Mouse (Mus musculus) heart, embryonic 15.5 days (tissue): ENCODE results near the gene Chrm4. TPM values are rescaled to one million over a fixed set of nuclear protein-coding genes. Genes with fewer than 3 reads are reported as not detected.
A peak's percentile ranks its signal among the peaks of the same experiment; 100 is the strongest.

Experiments used
- ATAC-seq: fragments of 200-750 bp; cut with Nextera tagmentation; replicated peaks from 2 replicates; pipeline ENCODE4 v1.8.0; 2017; ENCODE audit warnings: low read depth, moderate TSS enrichment; ENCODE audit not compliant: insufficient number of reproducible peaks, insufficient read depth, low FRiP score
- H3K27ac ChIP-seq: fragments of 300-500 bp; sonication (generic); 2 replicates; pipeline ENCODE4 v1.5.1; 2015; ENCODE audit warnings: mild to moderate bottlenecking, inconsistent platforms
- H3K27me3 ChIP-seq: fragments of 300-500 bp; sonication (generic); 2 replicates; pipeline ENCODE4 v1.6.1; 2015; ENCODE audit warnings: inconsistent platforms
- H3K36me3 ChIP-seq: fragments of 300-500 bp; sonication (generic); 2 replicates; pipeline ENCODE4 v1.6.1; 2015; ENCODE audit warnings: mild to moderate bottlenecking, inconsistent platforms
- H3K4me1 ChIP-seq: fragments of 300-500 bp; sonication (generic); replicated peaks from 2 replicates; pipeline ENCODE4 v1.6.1; 2015; ENCODE audit warnings: inconsistent platforms
- H3K4me2 ChIP-seq: fragments of 300-500 bp; sonication (generic); 2 replicates; pipeline ENCODE4 v1.6.1; 2015; ENCODE audit warnings: inconsistent platforms, mild to moderate bottlenecking, moderate library complexity
- H3K4me3 ChIP-seq: fragments of 300-500 bp; sonication (generic); 2 replicates; pipeline ENCODE4 v1.5.1; 2015; ENCODE audit warnings: mild to moderate bottlenecking, inconsistent platforms
- H3K9ac ChIP-seq: fragments of 300-500 bp; sonication (generic); 2 replicates; pipeline ENCODE4 v1.6.1; 2015; ENCODE audit warnings: mild to moderate bottlenecking, inconsistent platforms
- H3K9me3 ChIP-seq: fragments of 300-500 bp; sonication (generic); replicated peaks from 2 replicates; pipeline ENCODE4 v1.6.1; 2016; ENCODE audit warnings: inconsistent platforms
- WGBS: fragments of 180-500 bp; shearing (Covaris S2); methylation state at CpG from one replicate; pipeline ENCODE4 v1.1.7; 2015; ENCODE audit warnings: mixed read lengths; 5-methylcytosine and 5-hydroxymethylcytosine counted together
- polyA plus RNA-seq: library from polyadenylated mRNA; unstranded; fragments of >200 nt; fragmentation: Nextera tagmentation; extraction: Ambion mirVana; gene quantifications from 2 replicates; pipeline ENCODE4 v1.2.1, GENCODE M21; 2015

Chrm4 gene
- polyA plus RNA-seq, 1 experiment from 2014 or later = not detected

DNA sequence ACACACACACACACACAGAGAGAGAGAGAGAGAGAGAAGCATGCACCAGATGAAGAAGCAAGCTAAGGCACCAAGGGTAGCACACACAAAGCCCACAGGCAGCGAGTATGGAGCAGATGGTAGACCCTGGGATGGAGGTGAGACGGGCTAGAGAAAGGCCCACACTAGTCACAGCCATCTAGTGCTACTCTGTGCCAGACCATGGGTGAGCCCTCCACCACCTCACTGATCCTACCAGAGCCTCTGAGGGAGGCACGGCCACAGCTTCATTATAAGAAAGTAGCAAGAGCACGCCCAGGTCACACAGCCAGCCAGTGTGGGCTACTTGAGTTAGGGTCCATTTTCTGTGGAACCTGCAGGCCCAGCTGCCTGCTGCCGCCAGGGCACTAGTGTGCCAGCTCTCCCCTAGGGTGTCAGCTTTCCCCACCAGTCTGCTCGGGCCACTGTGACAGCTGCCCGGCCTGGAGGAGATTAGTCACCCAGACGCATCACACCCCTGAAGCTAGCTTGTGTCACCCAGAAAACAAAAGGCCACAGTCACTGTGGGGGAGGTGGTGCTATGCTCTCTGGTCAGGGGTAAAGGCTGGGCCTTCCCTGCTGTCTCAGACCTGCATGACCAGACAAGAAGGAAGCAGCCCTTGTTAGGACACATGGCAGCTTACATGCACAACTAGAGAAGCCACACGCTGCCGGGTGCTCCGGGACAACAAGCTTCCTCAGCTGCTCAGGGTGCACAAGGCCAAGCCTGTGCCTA, 20.5 kb downstream of the Chrm4 start:
- no peaks in the 10 kb centered on the region for H3K27me3 ChIP-seq
- H3K27ac ChIP-seq = peak overlapping the region; percentile 98
- H3K4me1 ChIP-seq = peaks cover 77% of the 10 kb centered on the region
- WGBS = 39% methylated on average over 11 of the region's 11 CpGs
- H3K4me2 ChIP-seq = peak overlapping the region; percentile 48
- no peaks in the 10 kb centered on the region for H3K9me3 ChIP-seq
- ATAC-seq = no peak
- peak overlapping the region; percentile 8 for H3K4me3 ChIP-seq
- H3K9ac ChIP-seq = peak overlapping the region; percentile 18; the same call in 1 of the 2 replicates
- H3K36me3 ChIP-seq = peaks cover 5% of the 10 kb centered on the region; the same call in 1 of the 2 replicates

DNA sequence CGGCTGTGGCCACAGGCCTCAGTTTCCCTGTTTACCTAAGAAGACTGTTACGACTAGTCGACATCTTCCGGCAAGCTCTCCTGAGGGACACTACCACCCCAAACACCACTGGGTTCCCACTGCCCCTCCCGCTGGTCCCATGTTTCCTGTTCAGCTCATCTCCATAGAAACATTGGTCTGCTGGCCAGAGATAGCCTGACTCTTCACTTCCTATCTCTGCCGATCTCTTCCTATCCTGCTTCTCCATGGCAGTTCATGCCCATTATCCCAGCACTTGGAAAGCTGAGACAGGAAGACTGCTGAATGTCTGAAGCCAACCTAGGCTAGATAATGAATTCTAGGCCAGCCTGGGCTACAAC, 21.1 kb downstream of the Chrm4 start:
- WGBS = 51% methylated on average over 6 of the region's 6 CpGs
- Histone ChIP-seq H3K9ac (0 out of 2 replicates have a peak overlapping the region, but pooled peaks have one; percentile 18), H3K9me3 (no peaks in the 10 kb centered on the region), H3K4me2 (peak overlapping the region; percentile 48), H3K27me3 (no peaks in the 10 kb centered on the region), H3K27ac (peak overlapping the region; percentile 98), H3K4me1 (peaks cover 78% of the 10 kb centered on the region), H3K4me3 (peak overlapping the region; percentile 8), H3K36me3 (0 out of 2 replicates have a peak, but pooled peaks cover 5% of the 10 kb centered on the region)
- no peak for ATAC-seq

DNA sequence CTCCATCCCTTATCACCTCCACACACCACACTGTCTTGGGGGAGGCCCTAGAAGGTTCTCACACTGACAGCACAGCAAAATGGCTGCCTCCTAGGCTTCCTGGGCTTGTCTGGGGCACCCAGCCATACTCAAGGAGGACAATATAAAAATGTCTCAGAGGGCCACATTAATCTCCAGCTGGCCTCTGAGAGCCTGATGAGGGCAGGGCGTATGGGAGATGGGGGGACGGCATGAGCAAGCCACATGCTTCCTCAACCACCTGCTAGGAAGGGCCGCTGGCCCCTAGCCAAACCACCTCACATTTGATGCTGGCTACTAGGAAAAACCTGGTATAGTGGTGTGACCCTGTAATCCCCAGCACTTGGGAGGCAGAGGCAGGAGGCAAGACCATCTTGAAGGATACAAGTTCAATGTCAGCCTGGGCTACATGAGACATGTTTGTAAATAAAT, 21.8 kb downstream of the Chrm4 start:
- H3K9me3 ChIP-seq = no peaks in the 10 kb centered on the region
- no peaks in the 10 kb centered on the region for H3K27me3 ChIP-seq
- ATAC-seq = no peak
- H3K36me3 ChIP-seq = no peaks in the 10 kb centered on the region
- WGBS = 49% methylated on average over 3 of the region's 3 CpGs
- peak overlapping the region; percentile 59; the same call in 1 of the 2 replicates for H3K9ac ChIP-seq
- peak overlapping the region; percentile 63 for H3K4me2 ChIP-seq
- peak overlapping the region; percentile 98 for H3K27ac ChIP-seq
- peaks cover 85% of the 10 kb centered on the region for H3K4me1 ChIP-seq
- H3K4me3 ChIP-seq = peak overlapping the region; percentile 52

DNA sequence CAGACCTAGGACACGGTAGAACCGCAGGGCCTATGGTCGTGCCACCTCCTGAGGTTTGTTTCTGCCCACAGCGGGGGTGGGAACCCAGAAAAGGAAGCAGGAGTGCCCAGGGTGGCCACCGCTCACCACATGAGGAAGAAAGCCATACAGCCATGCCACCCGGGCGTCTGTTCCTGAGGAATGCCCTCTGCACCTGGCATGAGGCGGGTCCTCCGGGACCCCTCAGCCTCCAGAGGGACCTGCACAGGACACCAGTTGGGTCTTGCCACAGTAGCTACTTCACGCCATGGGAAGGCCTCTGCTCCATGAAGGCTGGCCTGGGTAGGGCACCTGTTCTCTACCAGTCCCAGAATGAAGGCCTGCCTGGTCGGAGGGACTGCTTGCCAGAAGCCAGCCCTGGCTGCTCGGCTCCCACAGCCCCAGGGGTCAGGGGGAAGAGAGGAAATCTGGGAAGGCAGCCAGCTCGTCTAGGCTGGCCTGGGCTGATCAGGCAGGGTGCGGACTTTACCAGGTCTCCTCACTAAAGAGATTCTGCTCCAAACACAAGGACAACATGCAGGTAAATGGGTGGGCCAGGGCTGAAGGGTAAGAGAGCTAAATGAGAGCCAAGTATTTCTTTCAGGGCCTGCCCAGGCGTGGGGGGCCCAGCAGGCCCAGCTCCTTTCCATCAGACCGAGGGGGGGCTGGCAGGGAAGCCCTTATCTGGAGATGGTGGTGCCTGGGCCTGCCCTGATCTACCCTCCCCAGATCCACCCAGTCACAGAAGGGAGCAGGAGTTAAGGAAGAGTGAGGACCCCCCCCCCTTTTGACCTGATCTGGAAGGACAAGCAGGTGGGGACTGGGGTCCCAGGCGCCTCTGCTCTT, 22.6 kb downstream of the Chrm4 start:
- peak overlapping the region; percentile 52 for H3K4me3 ChIP-seq
- no peaks in the 10 kb centered on the region for H3K9me3 ChIP-seq
- WGBS = 45% methylated on average over 17 of the region's 17 CpGs
- peak overlapping the region; percentile 59 for H3K9ac ChIP-seq
- peak; percentile 73 for ATAC-seq
- no peaks in the 10 kb centered on the region for H3K27me3 ChIP-seq
- peak overlapping the region; percentile 98 for H3K27ac ChIP-seq
- peaks cover 88% of the 10 kb centered on the region for H3K4me1 ChIP-seq
- no peaks in the 10 kb centered on the region for H3K36me3 ChIP-seq
- H3K4me2 ChIP-seq = peak overlapping the region; percentile 63

DNA sequence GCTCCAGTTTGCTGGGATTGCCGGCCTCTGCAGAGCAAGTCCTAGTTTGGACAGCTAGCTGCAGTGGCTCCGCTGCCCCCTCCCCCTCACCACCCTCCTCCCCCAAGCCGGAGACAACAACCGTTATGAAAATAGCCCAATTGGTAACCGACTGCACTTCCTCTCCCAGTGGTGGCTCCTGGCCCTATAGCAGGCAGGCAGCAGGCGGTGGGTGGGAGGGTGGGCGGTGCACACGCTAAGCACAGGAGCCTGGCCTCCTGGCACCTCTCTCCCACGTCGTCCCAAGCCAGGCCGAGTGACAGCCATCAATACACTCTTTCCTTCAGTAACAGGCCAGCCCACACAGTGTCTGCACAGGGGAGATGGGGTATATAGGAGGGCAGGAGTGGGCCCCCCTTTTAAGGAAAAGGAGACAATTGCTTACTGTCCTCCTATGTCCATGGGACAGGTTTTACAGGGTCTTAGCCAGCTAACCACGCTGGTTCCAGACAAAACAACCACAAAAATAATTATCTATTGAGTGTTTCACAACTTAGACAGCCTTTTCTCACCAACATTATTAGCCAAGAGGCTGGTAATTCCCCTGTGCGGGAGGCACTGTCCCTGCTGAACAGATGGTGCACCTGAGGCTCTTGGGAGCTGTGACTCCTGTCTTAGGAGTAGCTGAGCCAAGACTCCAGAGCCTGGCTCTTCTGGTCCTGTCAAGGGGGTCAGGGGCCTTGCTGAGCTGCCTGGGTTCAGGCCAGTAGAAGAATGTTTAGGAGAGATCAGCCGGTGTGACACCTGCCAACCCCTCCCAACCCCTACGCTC, 23.4 kb downstream of the Chrm4 start:
- peaks cover 88% of the 10 kb centered on the region for H3K4me1 ChIP-seq
- peak overlapping the region; percentile 52 for H3K4me3 ChIP-seq
- no peaks in the 10 kb centered on the region for H3K9me3 ChIP-seq
- H3K4me2 ChIP-seq = peak overlapping the region; percentile 63
- H3K36me3 ChIP-seq = no peaks in the 10 kb centered on the region
- H3K27me3 ChIP-seq = no peaks in the 10 kb centered on the region
- peak overlapping the region; percentile 59 for H3K9ac ChIP-seq
- ATAC-seq = peak; percentile 77
- H3K27ac ChIP-seq = peak overlapping the region; percentile 98
- WGBS = 11% methylated on average over 15 of the region's 15 CpGs

DNA sequence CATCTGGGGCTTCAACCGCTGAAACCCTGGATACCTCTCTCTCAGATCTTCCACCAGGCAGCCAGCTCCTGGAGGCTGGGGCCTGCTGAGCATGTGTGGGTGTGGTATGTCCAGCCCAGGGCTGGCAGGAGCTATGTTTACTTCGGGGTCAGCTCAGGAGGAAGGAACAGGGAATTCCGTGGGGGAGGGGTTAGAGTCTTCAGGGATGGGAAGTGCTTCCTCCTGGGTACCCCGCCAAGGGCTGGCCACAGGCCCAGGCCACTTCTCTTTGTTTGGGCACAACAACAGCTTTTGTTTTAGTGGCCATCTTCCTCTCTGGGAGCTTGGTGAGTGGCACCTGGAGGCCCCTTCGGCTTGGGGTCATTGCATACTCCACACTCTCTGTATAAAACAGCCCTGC, 26.8 kb downstream of the Chrm4 start:
- peaks cover 89% of the 10 kb centered on the region for H3K4me1 ChIP-seq
- no peak overlapping the region for H3K4me3 ChIP-seq
- peak overlapping the region; percentile 11; the same call in 1 of the 2 replicates for H3K4me2 ChIP-seq
- H3K36me3 ChIP-seq = no peaks in the 10 kb centered on the region
- no peak overlapping the region for H3K9ac ChIP-seq
- H3K27ac ChIP-seq = peak overlapping the region; percentile 89
- WGBS = 15% methylated on average over 5 of the region's 5 CpGs
- H3K27me3 ChIP-seq = no peaks in the 10 kb centered on the region
- ATAC-seq = peak; percentile 39
- no peaks in the 10 kb centered on the region for H3K9me3 ChIP-seq

DNA sequence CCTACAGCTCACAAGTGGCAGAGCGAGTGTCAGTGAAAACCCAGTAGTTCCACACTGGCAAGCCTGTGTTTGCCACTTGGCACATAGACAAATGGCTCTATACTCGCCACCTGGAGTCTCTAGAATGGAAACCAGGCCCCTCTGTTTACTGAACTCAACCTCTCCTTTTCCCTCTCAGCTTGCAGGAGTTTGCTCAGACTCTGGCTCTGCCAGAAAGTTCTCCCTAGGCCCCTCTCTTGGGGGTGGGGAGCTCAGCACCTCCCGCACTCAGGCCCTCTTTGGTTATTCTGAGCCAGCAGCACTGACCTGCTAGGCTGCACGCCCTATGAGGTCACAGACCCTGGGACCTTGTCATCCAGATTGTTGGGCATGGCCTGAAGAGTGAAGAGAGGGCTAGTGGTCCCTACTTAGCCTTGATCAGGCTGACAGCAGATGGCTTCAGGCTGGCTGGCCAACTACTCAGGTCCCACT, 28.1 kb downstream of the Chrm4 start:
- Histone ChIP-seq H3K4me3 (no peak overlapping the region), H3K36me3 (no peaks in the 10 kb centered on the region), H3K27me3 (no peaks in the 10 kb centered on the region), H3K4me1 (peaks cover 88% of the 10 kb centered on the region), H3K9me3 (no peaks in the 10 kb centered on the region), H3K27ac (peak overlapping the region; percentile 89), H3K9ac (0 out of 2 replicates have a peak overlapping the region, but pooled peaks have one; percentile 26), H3K4me2 (no peak overlapping the region)
- 68% methylated on average over 4 of the region's 4 CpGs for WGBS
- ATAC-seq = no peak

DNA sequence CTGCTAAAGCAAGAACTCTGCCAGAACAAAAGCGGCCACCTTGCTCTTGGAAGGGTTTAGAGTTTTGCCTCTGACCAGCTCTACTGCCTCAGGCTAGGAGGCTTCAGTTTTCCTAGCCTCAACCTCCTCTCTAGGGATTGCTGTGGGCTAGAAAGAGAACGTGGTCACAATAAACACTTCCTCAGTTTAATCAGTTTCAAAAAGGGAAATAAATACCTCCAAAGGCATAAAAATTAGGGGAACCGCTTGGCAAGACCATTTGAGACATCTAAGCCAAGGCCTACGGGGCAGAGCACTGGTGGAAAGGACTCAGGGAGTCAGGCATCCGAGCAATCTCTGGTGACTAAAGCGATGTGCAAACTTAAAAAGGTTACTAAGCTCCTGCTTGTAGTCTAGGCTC, 28.8 kb downstream of the Chrm4 start:
- no peak overlapping the region for H3K4me2 ChIP-seq
- H3K27me3 ChIP-seq = no peaks in the 10 kb centered on the region
- H3K4me3 ChIP-seq = no peak overlapping the region
- H3K9me3 ChIP-seq = no peaks in the 10 kb centered on the region
- 0 out of 2 replicates have a peak overlapping the region, but pooled peaks have one; percentile 89 for H3K27ac ChIP-seq
- no peak overlapping the region for H3K9ac ChIP-seq
- no peak for ATAC-seq
- H3K4me1 ChIP-seq = peaks cover 81% of the 10 kb centered on the region
- H3K36me3 ChIP-seq = no peaks in the 10 kb centered on the region
- 77% methylated on average over 6 of the region's 6 CpGs for WGBS

DNA sequence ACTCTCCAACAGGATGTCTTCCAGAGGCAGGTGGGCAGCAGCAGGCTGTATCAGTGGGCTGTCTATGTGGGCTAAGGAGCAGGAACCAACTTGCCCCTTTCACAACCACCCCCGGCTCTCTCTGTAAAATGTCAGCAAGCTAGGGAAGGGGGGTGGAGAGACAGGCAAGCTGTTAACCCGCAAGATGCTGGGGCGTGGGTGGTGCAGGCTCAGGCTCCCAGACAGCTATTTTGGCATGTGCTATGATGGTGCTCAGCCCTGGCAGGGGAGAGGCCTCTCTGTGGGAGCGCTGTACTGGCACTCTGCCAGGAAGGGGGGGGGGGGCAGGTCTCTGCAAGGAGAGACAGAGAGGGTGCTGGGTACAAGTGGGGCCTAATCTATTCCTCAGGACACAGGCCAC, 30.0 kb downstream of the Chrm4 start:
- ATAC-seq = peak; percentile 65
- Histone ChIP-seq H3K4me3 (peak overlapping the region; percentile 13), H3K27ac (peak overlapping the region; percentile 89), H3K9ac (0 out of 2 replicates have a peak overlapping the region, but pooled peaks have one; percentile 17), H3K4me2 (peak overlapping the region; percentile 45), H3K4me1 (peaks cover 83% of the 10 kb centered on the region), H3K36me3 (no peaks in the 10 kb centered on the region), H3K27me3 (no peaks in the 10 kb centered on the region), H3K9me3 (no peaks in the 10 kb centered on the region)
- 2% methylated on average over 4 of the region's 4 CpGs for WGBS

DNA sequence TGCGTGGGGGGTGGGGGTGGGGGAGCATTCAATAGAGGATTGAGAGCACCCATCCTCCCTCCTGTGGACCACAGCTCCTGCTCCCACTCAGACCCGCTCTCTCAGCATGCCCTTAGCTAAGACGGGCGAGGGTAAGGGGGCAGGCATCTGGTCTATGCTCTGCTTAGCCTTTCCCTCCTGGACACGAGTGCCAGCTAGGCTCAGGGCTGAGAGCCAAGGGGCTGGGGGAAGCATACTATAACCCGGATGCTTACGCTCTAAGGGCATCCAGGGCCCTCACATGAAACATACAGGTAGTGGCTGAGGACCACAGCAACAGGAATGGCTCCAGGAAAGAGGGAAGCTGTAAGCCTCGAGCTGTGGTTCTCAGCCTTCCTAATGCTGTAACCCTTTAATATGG, 31.0 kb downstream of the Chrm4 start:
- no peak overlapping the region for H3K4me3 ChIP-seq
- H3K36me3 ChIP-seq = no peaks in the 10 kb centered on the region
- 69% methylated on average over 8 of the region's 8 CpGs for WGBS
- H3K9me3 ChIP-seq = no peaks in the 10 kb centered on the region
- peaks cover 88% of the 10 kb centered on the region for H3K4me1 ChIP-seq
- ATAC-seq = no peak
- 0 out of 2 replicates have a peak overlapping the region, but pooled peaks have one; percentile 15 for H3K9ac ChIP-seq
- peak overlapping the region; percentile 89 for H3K27ac ChIP-seq
- H3K4me2 ChIP-seq = no peak overlapping the region
- H3K27me3 ChIP-seq = no peaks in the 10 kb centered on the region
